Mouse (Mus musculus) liver, adult 2 months (tissue): ENCODE measurements around the gene Syt5. TPM values are rescaled to one million over a fixed set of nuclear protein-coding genes. Genes with fewer than 3 reads are reported as not detected.

Experiments used
- DNase-seq: peaks from one replicate; pipeline ENCODE4 v3.0.0-alpha.2; 2011; ENCODE audit warnings: low read depth, low spot score; ENCODE audit errors: extremely low read depth
- H3K27ac ChIP-seq: fragments of 200-500 bp; replicated peaks from 2 replicates; pipeline ENCODE4 v1.5.1; 2012; ENCODE audit warnings: low read depth, mild to moderate bottlenecking, control low read depth, inconsistent platforms, low read length; ENCODE audit not compliant: insufficient read depth
- H3K27me3 ChIP-seq: fragments of 200-500 bp; 2 replicates; pipeline ENCODE4 v1.6.1; 2012; ENCODE audit warnings: mild to moderate bottlenecking, moderate library complexity, low read length, inconsistent platforms; ENCODE audit not compliant: control insufficient read depth, insufficient read depth
- H3K36me3 ChIP-seq: fragments of 200-500 bp; 2 replicates; pipeline ENCODE4 v1.6.1; 2012; ENCODE audit warnings: low read length, inconsistent platforms; ENCODE audit not compliant: control insufficient read depth, insufficient read depth
- H3K4me1 ChIP-seq: fragments of 200-500 bp; 2 replicates; pipeline ENCODE4 v1.6.1; 2011; ENCODE audit warnings: low read length; ENCODE audit not compliant: control insufficient read depth, insufficient read depth
- H3K4me3 ChIP-seq: fragments of 200-500 bp; 2 replicates; pipeline ENCODE4 v1.5.1; 2011; ENCODE audit warnings: low read depth, mild to moderate bottlenecking, control low read depth, low read length, moderate library complexity; ENCODE audit not compliant: insufficient read depth
- H3K79me2 ChIP-seq: fragments of 200-500 bp; 2 replicates; pipeline ENCODE4 v1.6.1; 2012; ENCODE audit warnings: inconsistent platforms, mild to moderate bottlenecking, low read length, moderate library complexity; ENCODE audit not compliant: control insufficient read depth, insufficient read depth
- H3K9ac ChIP-seq: fragments of 200-500 bp; 2 replicates; pipeline ENCODE4 v1.6.1; 2012; ENCODE audit warnings: low read depth, mild to moderate bottlenecking, control low read depth, inconsistent platforms, low read length
- CTCF ChIP-seq: fragments of 200-500 bp; IDR thresholded peaks from 2 replicates; pipeline ENCODE4 v1.5.1; 2011; ENCODE audit warnings: low read depth, low read length, control low read depth
- POLR2A ChIP-seq: fragments of 200-500 bp; IDR thresholded peaks from 2 replicates; pipeline ENCODE4 v1.6.1; 2011; ENCODE audit warnings: low read length, control low read depth; ENCODE audit not compliant: insufficient read depth; ENCODE audit errors: extremely low read depth
- WGBS: fragments of 180-500 bp; shearing (Covaris S2); methylation state at CpG from one replicate; pipeline ENCODE4 v1.1.7; 2018; 5-methylcytosine and 5-hydroxymethylcytosine counted together
- polyA plus RNA-seq: library from polyadenylated mRNA; depleted of rRNA; stranded (reverse); fragments of >200 nt; gene quantifications from 2 replicates; pipeline ENCODE4 v1.2.3, GENCODE M21; 2012; rRNA removed
- total RNA-seq: library from RNA; depleted of rRNA; stranded (reverse); fragments of >200 nt; gene quantifications from 2 replicates; pipeline ENCODE4 v1.2.3, GENCODE M21; 2014; rRNA removed

The Syt5 gene
- total and polyA plus RNA-seq, 2 experiments: not detected

DNA sequence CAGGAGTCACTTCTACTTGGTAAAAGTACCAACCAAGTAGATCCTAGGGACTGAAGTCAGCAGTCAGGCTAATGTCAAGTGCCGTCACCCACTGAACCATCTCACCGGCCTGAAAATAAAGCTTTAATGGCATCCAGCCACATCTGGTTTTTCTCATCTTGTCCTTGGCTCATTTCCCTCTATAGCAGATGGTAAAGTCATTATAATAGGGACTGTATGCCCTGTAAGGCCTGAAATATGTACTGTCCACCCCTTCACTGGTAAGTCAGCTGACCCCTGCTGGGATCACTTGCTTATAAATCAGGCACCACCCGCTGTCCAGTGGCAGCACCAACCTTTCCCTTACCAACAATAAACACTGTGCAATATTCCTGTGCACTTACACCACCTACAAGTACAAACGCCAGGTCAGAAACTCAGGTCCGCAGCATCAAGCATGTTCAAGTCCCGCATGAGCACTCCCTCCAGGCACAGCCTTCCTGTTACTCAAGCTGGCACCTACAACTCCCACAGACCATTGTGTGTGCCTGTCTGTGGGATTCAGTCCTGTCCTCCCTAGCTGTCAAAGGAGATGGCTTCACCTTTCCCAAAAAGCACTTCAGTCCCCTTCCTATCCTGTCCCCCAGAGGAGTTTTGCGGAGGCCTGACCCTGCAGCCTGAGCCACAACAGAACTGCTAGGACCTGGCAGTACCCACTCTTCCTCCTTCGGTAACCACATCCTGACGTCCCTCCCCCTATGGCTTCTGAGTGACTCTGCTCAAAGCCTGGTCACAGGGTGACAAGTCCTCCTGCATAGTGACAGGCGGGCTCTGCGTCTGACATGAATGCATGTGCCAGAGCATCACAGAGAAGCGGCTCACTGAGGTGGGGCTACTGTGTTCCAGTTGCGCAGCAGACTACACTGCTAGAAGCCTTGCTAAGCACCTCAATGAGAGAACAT is 54.8 kb downstream of the Syt5 start:
- peaks cover 5% of the 10 kb centered on the region; the same call in 1 of the 2 replicates for H3K79me2 ChIP-seq
- no peaks in the 10 kb centered on the region for H3K27me3 ChIP-seq
- 0 out of 2 replicates have a peak, but pooled peaks cover 2% of the 10 kb centered on the region for H3K4me1 ChIP-seq
- H3K36me3 ChIP-seq: peaks cover 5% of the 10 kb centered on the region; the same call in 1 of the 2 replicates
- no peak for DNase-seq
- H3K4me3 ChIP-seq: no peak overlapping the region
- H3K27ac ChIP-seq: no peak overlapping the region
- 82% methylated on average over 13 of the region's 13 CpGs for WGBS
- no peak for TF ChIP-seq CTCF
- no peak for TF ChIP-seq POLR2A
- no peak overlapping the region for H3K9ac ChIP-seq

GRCm38 (mm10) chr7:4491308-4491707 is 56.0 kb downstream of the Syt5 start:
- Histone ChIP-seq H3K27ac (no peak overlapping the region), H3K36me3 (peaks cover 6% of the 10 kb centered on the region; the same call in 1 of the 2 replicates), H3K4me3 (no peak overlapping the region), H3K9ac (no peak overlapping the region), H3K27me3 (no peaks in the 10 kb centered on the region), H3K4me1 (0 out of 2 replicates have a peak, but pooled peaks cover 2% of the 10 kb centered on the region), H3K79me2 (peaks cover under 1% of the 10 kb centered on the region; the same call in 1 of the 2 replicates)
- 72% methylated on average over 6 of the region's 6 CpGs for WGBS
- TF ChIP-seq POLR2A (no peak), CTCF (no peak)
- no peak for DNase-seq

Other genes starting within 250 kb of the Syt5 start
- gene Ncr1, start 209.8 kb downstream of the Syt5 start, total RNA-seq: 0.27 and 0.46 TPM in 2 replicates
- gene Ncr1, start 209.8 kb downstream of the Syt5 start, polyA plus RNA-seq: 0.06 and 0.10 TPM in 2 replicates
- gene Gp6, start 149.8 kb downstream of the Syt5 start, total RNA-seq: 0.07 TPM in 1 of 2 replicates, not detected in the other
- gene Gp6, start 149.8 kb downstream of the Syt5 start, polyA plus RNA-seq: not detected in 2 replicates
- 5.5 and 6.5 TPM in 2 replicates for gene Rdh13, start 101.9 kb downstream of the Syt5 start, total RNA-seq
- 6.5 and 6.8 TPM in 2 replicates for gene Rdh13, start 101.9 kb downstream of the Syt5 start, polyA plus RNA-seq
- gene Eps8l1, start 86.9 kb downstream of the Syt5 start, total RNA-seq: 2.9 and 6.5 TPM in 2 replicates
- 0.05 and 1.4 TPM in 2 replicates for gene Eps8l1, start 86.9 kb downstream of the Syt5 start, polyA plus RNA-seq
- gene Ppp1r12c, start 45.9 kb downstream of the Syt5 start, total RNA-seq: 21.2 and 21.8 TPM in 2 replicates
- gene Ppp1r12c, start 45.9 kb downstream of the Syt5 start, polyA plus RNA-seq: 13.4 and 22.2 TPM in 2 replicates
- gene Tnnt1, start 31.2 kb downstream of the Syt5 start, total RNA-seq: 1.2 and 2.9 TPM in 2 replicates
- 0.20 and 0.61 TPM in 2 replicates for gene Tnnt1, start 31.2 kb downstream of the Syt5 start, polyA plus RNA-seq
- 0.54 TPM in 1 of 2 replicates, not detected in the other for gene Tnni3, start 23.3 kb downstream of the Syt5 start, total RNA-seq
- gene Tnni3, start 23.3 kb downstream of the Syt5 start, polyA plus RNA-seq: 0.76 and 0.82 TPM in 2 replicates
- gene Dnaaf3, start 15.1 kb downstream of the Syt5 start, total RNA-seq: 0.09 TPM in 1 of 2 replicates, not detected in the other
- 0.24 and 0.44 TPM in 2 replicates for gene Dnaaf3, start 15.1 kb downstream of the Syt5 start, polyA plus RNA-seq
- 0.18 TPM in 1 of 2 replicates, not detected in the other for gene Ptprh, start 56.5 kb upstream of the Syt5 start, total RNA-seq
- not detected in 2 replicates for gene Ptprh, start 56.5 kb upstream of the Syt5 start, polyA plus RNA-seq
- gene Tmem86b, start 83.9 kb upstream of the Syt5 start, total RNA-seq: 39.5 and 55.7 TPM in 2 replicates
- gene Tmem86b, start 83.9 kb upstream of the Syt5 start, polyA plus RNA-seq: 404 and 475 TPM in 2 replicates
- gene Ppp6r1, start 111.5 kb upstream of the Syt5 start, total RNA-seq: 47.6 and 54.2 TPM in 2 replicates
- 77.5 and 79.2 TPM in 2 replicates for gene Ppp6r1, start 111.5 kb upstream of the Syt5 start, polyA plus RNA-seq
- gene Hspbp1, start 137.5 kb upstream of the Syt5 start, total RNA-seq: 18.2 and 25.5 TPM in 2 replicates
- 27.3 and 30.6 TPM in 2 replicates for gene Hspbp1, start 137.5 kb upstream of the Syt5 start, polyA plus RNA-seq
- gene Brsk1, start 143.1 kb upstream of the Syt5 start, total RNA-seq: 0.07 and 0.09 TPM in 2 replicates
- gene Brsk1, start 143.1 kb upstream of the Syt5 start, polyA plus RNA-seq: 0.27 and 0.40 TPM in 2 replicates
- gene Tmem150b, start 177.7 kb upstream of the Syt5 start, total RNA-seq: 0.07 and 0.28 TPM in 2 replicates
- gene Tmem150b, start 177.7 kb upstream of the Syt5 start, polyA plus RNA-seq: 0.19 and 0.44 TPM in 2 replicates
- 7.8 and 9.5 TPM in 2 replicates for gene Kmt5c, start 192.6 kb upstream of the Syt5 start, total RNA-seq
- 23.5 and 35.1 TPM in 2 replicates for gene Kmt5c, start 192.6 kb upstream of the Syt5 start, polyA plus RNA-seq
- not detected in 2 replicates for gene Cox6b2, start 205.6 kb upstream of the Syt5 start, total RNA-seq
- gene Cox6b2, start 205.6 kb upstream of the Syt5 start, polyA plus RNA-seq: 0.67 and 1.3 TPM in 2 replicates
- not detected in 2 replicates for gene Fam71e2, start 223.8 kb upstream of the Syt5 start, total RNA-seq
- gene Fam71e2, start 223.8 kb upstream of the Syt5 start, polyA plus RNA-seq: not detected in 2 replicates
- not detected in 2 replicates for gene Il11, start 235.3 kb upstream of the Syt5 start, total RNA-seq
- 0.09 TPM in 1 of 2 replicates, not detected in the other for gene Il11, start 235.3 kb upstream of the Syt5 start, polyA plus RNA-seq
- not detected in 2 replicates for gene Tmem190, start 235.4 kb upstream of the Syt5 start, total RNA-seq
- not detected in 2 replicates for gene Tmem190, start 235.4 kb upstream of the Syt5 start, polyA plus RNA-seq
- gene Tmem238, start 242.1 kb upstream of the Syt5 start, total RNA-seq: 16.4 and 17.3 TPM in 2 replicates
- 73.2 and 92.1 TPM in 2 replicates for gene Tmem238, start 242.1 kb upstream of the Syt5 start, polyA plus RNA-seq
- gene Rpl28, start 245.3 kb upstream of the Syt5 start, total RNA-seq: 58.4 and 69.2 TPM in 2 replicates
- gene Rpl28, start 245.3 kb upstream of the Syt5 start, polyA plus RNA-seq: 211 and 226 TPM in 2 replicates